Mouse (Mus musculus) liver, embryonic 14.5 days (tissue): ENCODE data around the gene Unk.

Source experiments
- CTCF ChIP-seq: IDR thresholded peaks from 2 replicates; pipeline ENCODE4 v1.5.1; 2016; ENCODE audit warnings: antibody characterized with exemption, low read depth, control low read depth
- EP300 ChIP-seq: IDR thresholded peaks from 2 replicates; pipeline ENCODE4 v1.6.1; 2016; ENCODE audit warnings: antibody characterized with exemption, low read depth

DNA sequence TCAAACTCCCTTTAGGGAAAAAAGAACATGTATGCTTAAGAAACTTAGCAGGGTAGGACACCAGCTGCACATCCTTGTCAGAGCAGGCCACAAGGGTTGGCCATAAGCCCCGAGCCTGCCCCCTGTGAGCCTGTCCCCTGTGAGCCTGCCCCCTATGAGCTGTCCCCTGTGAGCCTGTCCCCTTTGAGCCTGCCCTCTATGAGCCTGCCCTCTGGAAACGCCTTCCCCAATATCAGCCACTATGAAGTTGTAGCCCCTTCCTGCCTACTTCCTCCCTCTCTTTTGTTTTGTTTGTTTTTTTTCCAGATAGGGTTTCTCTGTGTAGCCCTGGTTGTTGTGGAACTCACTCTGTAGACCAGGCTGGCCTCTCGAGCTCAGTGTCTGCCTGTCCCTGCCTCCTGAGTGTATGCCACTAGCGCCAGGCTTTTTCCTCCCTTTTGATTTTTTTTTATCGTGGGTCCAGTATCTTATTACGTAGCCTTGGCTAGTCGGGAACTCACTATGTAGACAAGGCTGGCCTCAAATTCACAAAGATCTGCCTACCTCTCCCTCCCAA lies 44.4 kb downstream of the Unk start:
- TF ChIP-seq CTCF (no peak), EP300 (no peak)
